Mouse (Mus musculus): ENCODE measurements around the gene Cacnb4.

Cacnb4 gene

GRCm38 (mm10) chr2:52623461-52623860 is 53.2 kb downstream of the Cacnb4 start:
- TF ChIP-seq POU5F1 (IDR thresholded peaks at IDR 0.05; ENCODE audit: borderline replicate concordance, low read length) = no peak
- TF ChIP-seq CTCF (conservative IDR thresholded peaks at IDR 0.05; ENCODE audit: low read length) = no peak
- TF ChIP-seq NANOG (IDR thresholded peaks at IDR 0.05; ENCODE audit: borderline replicate concordance, low read length) = no peak
- Histone ChIP-seq H3K27me3 (ENCODE audit: insufficient read depth, low read length) (0 out of 2 replicates have a peak, but pooled peaks cover 5% of the 10 kb centered on the region), H3K36me3 (ENCODE audit: insufficient read depth, low read length) (no peaks in the 10 kb centered on the region), H3K4me1 (replicated peaks; ENCODE audit: low read depth, low read length) (peaks cover 12% of the 10 kb centered on the region; the same call in 1 of the 2 replicates), H3K9me3 (ENCODE audit: low read length) (no peaks in the 10 kb centered on the region), H3K4me3 (replicated peaks; ENCODE audit: low read length) (no peak overlapping the region)

- TF ChIP-seq CTCF (conservative IDR thresholded peaks at IDR 0.05; ENCODE audit: low read length) (no peak), NANOG (IDR thresholded peaks at IDR 0.05; ENCODE audit: borderline replicate concordance, low read length) (no peak), POU5F1 (IDR thresholded peaks at IDR 0.05; ENCODE audit: borderline replicate concordance, low read length) (no peak)
- 0 out of 2 replicates have a peak, but pooled peaks cover 5% of the 10 kb centered on the region for H3K27me3 ChIP-seq (ENCODE audit: insufficient read depth, low read length)
- no peaks in the 10 kb centered on the region for H3K9me3 ChIP-seq (ENCODE audit: low read length)
- no peak overlapping the region for H3K4me3 ChIP-seq (replicated peaks; ENCODE audit: low read length)
- H3K36me3 ChIP-seq (ENCODE audit: insufficient read depth, low read length) = no peaks in the 10 kb centered on the region
- H3K4me1 ChIP-seq (replicated peaks; ENCODE audit: low read depth, low read length) = peaks cover 12% of the 10 kb centered on the region; the same call in 1 of the 2 replicates
These were observed 54.0 kb downstream of the Cacnb4 start for GRCm38 (mm10) chr2:52622616-52623015.

- H3K36me3 ChIP-seq (ENCODE audit: insufficient read depth, low read length) = no peaks in the 10 kb centered on the region
- no peaks in the 10 kb centered on the region for H3K9me3 ChIP-seq (ENCODE audit: low read length)
- H3K4me3 ChIP-seq (replicated peaks; ENCODE audit: low read length) = no peak overlapping the region
- peaks cover 6% of the 10 kb centered on the region; the same call in 1 of the 2 replicates for H3K4me1 ChIP-seq (replicated peaks; ENCODE audit: low read depth, low read length)
- TF ChIP-seq CTCF (conservative IDR thresholded peaks at IDR 0.05; ENCODE audit: low read length) (no peak), POU5F1 (IDR thresholded peaks at IDR 0.05; ENCODE audit: borderline replicate concordance, low read length) (no peak), NANOG (IDR thresholded peaks at IDR 0.05; ENCODE audit: borderline replicate concordance, low read length) (no peak)
- H3K27me3 ChIP-seq (ENCODE audit: insufficient read depth, low read length) = no peaks in the 10 kb centered on the region
These were observed 57.1 kb downstream of the Cacnb4 start for GRCm38 (mm10) chr2:52619406-52619974.

- H3K36me3 ChIP-seq (ENCODE audit: insufficient read depth, low read length) = no peaks in the 10 kb centered on the region
- H3K4me3 ChIP-seq (replicated peaks; ENCODE audit: low read length) = no peak overlapping the region
- TF ChIP-seq POU5F1 (IDR thresholded peaks at IDR 0.05; ENCODE audit: borderline replicate concordance, low read length) (no peak), CTCF (conservative IDR thresholded peaks at IDR 0.05; ENCODE audit: low read length) (no peak), NANOG (IDR thresholded peaks at IDR 0.05; ENCODE audit: borderline replicate concordance, low read length) (no peak)
- no peaks in the 10 kb centered on the region for H3K9me3 ChIP-seq (ENCODE audit: low read length)
- H3K27me3 ChIP-seq (ENCODE audit: insufficient read depth, low read length) = no peaks in the 10 kb centered on the region
- peaks cover 6% of the 10 kb centered on the region; the same call in 1 of the 2 replicates for H3K4me1 ChIP-seq (replicated peaks; ENCODE audit: low read depth, low read length)
These were observed 57.8 kb downstream of the Cacnb4 start for GRCm38 (mm10) chr2:52618804-52619203.

GRCm38 (mm10) chr2:52615429-52615828 is 61.2 kb downstream of the Cacnb4 start:
- H3K4me1 ChIP-seq (replicated peaks; ENCODE audit: low read depth, low read length) = 0 out of 2 replicates have a peak, but pooled peaks cover 2% of the 10 kb centered on the region
- H3K9me3 ChIP-seq (ENCODE audit: low read length) = no peaks in the 10 kb centered on the region
- no peak for TF ChIP-seq NANOG (IDR thresholded peaks at IDR 0.05; ENCODE audit: borderline replicate concordance, low read length)
- TF ChIP-seq POU5F1 (IDR thresholded peaks at IDR 0.05; ENCODE audit: borderline replicate concordance, low read length) = no peak
- TF ChIP-seq CTCF (conservative IDR thresholded peaks at IDR 0.05; ENCODE audit: low read length) = no peak
- H3K4me3 ChIP-seq (replicated peaks; ENCODE audit: low read length) = no peak overlapping the region
- no peaks in the 10 kb centered on the region for H3K27me3 ChIP-seq (ENCODE audit: insufficient read depth, low read length)
- H3K36me3 ChIP-seq (ENCODE audit: insufficient read depth, low read length) = no peaks in the 10 kb centered on the region

GRCm38 (mm10) chr2:52613888-52614287 is 62.7 kb downstream of the Cacnb4 start:
- no peak for TF ChIP-seq POU5F1 (IDR thresholded peaks at IDR 0.05; ENCODE audit: borderline replicate concordance, low read length)
- no peak for TF ChIP-seq NANOG (IDR thresholded peaks at IDR 0.05; ENCODE audit: borderline replicate concordance, low read length)
- TF ChIP-seq CTCF (conservative IDR thresholded peaks at IDR 0.05; ENCODE audit: low read length) = no peak
- Histone ChIP-seq H3K36me3 (ENCODE audit: insufficient read depth, low read length) (no peaks in the 10 kb centered on the region), H3K4me3 (replicated peaks; ENCODE audit: low read length) (no peak overlapping the region), H3K27me3 (ENCODE audit: insufficient read depth, low read length) (no peaks in the 10 kb centered on the region), H3K9me3 (ENCODE audit: low read length) (no peaks in the 10 kb centered on the region), H3K4me1 (replicated peaks; ENCODE audit: low read depth, low read length) (no peaks in the 10 kb centered on the region; the same call in 1 of the 2 replicates)

- peaks cover 15% of the 10 kb centered on the region for H3K4me1 ChIP-seq (replicated peaks; ENCODE audit: low read depth, low read length)
- H3K36me3 ChIP-seq (ENCODE audit: insufficient read depth, low read length) = no peaks in the 10 kb centered on the region
- no peaks in the 10 kb centered on the region for H3K27me3 ChIP-seq (ENCODE audit: insufficient read depth, low read length)
- no peak for TF ChIP-seq POU5F1 (IDR thresholded peaks at IDR 0.05; ENCODE audit: borderline replicate concordance, low read length)
- TF ChIP-seq NANOG (IDR thresholded peaks at IDR 0.05; ENCODE audit: borderline replicate concordance, low read length) = no peak
- TF ChIP-seq CTCF (conservative IDR thresholded peaks at IDR 0.05; ENCODE audit: low read length) = no peak
- H3K9me3 ChIP-seq (ENCODE audit: low read length) = no peaks in the 10 kb centered on the region
- H3K4me3 ChIP-seq (replicated peaks; ENCODE audit: low read length) = no peak overlapping the region
These were observed 67.1 kb downstream of the Cacnb4 start for GRCm38 (mm10) chr2:52609486-52609885.

- peaks cover 15% of the 10 kb centered on the region for H3K4me1 ChIP-seq (replicated peaks; ENCODE audit: low read depth, low read length)
- H3K9me3 ChIP-seq (ENCODE audit: low read length) = no peaks in the 10 kb centered on the region
- H3K36me3 ChIP-seq (ENCODE audit: insufficient read depth, low read length) = no peaks in the 10 kb centered on the region
- no peak overlapping the region for H3K4me3 ChIP-seq (replicated peaks; ENCODE audit: low read length)
- H3K27me3 ChIP-seq (ENCODE audit: insufficient read depth, low read length) = no peaks in the 10 kb centered on the region
- TF ChIP-seq POU5F1 (IDR thresholded peaks at IDR 0.05; ENCODE audit: borderline replicate concordance, low read length) (no peak), CTCF (conservative IDR thresholded peaks at IDR 0.05; ENCODE audit: low read length) (no peak), NANOG (IDR thresholded peaks at IDR 0.05; ENCODE audit: borderline replicate concordance, low read length) (no peak)
These were observed 68.7 kb downstream of the Cacnb4 start for GRCm38 (mm10) chr2:52607857-52608485.
